Mouse (Mus musculus) kidney, adult 8-10 months (tissue): ENCODE data around the gene Epha4.
A peak's percentile ranks its signal among the peaks of the same experiment; 100 is the strongest.

Source experiments
- DNase-seq, 2 experiments: peaks; one replicate each; pipeline ENCODE4 v3.0.0; 2022

Epha4 gene

DNA sequence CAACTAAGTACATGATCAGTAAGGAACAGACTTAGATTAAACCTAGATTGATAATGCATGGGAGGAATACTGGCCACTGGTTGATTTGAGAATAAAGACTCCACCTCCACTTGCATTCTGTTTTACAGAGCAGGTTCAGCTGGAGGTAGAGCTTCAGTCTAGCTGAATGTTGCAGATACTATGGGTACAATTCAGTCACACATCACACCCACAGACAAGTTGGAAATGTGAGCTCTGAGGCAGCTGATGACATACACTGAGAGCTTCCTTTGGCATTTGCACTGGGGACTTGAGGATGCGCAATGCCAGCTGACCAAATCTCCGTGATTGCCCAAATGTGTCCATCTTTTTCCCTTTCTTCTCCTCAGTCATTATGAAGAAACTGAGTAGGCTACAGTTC is 125.8 kb downstream of the Epha4 start:
- DNase-seq: no peak

DNA sequence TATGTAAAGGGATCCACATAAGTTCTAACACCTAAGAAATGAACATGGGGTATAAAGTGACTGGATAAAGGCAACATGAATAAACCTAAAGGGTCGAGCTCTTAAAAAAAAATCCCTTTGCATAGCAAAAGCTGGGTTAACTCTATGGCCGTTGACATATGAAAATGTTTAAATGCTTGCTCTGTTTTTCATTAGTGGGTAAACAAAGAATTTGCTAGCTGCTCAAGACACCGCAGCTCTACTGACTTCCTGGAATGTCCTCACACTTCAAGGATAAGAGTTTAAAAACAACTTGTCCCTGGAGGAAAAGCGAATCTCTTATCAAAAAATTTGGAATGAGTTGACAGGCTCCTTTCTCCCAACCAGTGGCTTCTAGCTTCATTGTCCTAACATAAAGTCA is 126.3 kb downstream of the Epha4 start:
- no peak for DNase-seq

DNA sequence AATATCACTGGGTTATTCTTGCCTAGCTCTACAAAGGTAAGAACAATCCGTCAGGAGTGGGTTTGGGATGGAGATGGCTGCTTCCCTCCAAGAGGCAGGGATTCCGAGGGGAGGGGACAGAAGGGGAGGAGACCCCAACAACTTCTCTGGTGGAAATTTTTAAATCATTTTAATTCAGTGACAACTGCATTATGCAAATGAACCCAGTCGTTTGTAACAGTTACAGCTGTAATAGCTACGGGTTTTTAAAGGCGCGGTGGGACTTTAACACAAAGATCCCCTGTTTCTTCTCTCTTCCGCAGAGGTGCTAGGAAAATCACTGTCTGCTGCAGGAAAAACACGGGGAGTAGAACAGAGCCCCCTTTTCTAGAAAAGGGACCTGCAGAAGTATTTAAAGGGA is 129.3 kb downstream of the Epha4 start:
- no peak for DNase-seq

DNA sequence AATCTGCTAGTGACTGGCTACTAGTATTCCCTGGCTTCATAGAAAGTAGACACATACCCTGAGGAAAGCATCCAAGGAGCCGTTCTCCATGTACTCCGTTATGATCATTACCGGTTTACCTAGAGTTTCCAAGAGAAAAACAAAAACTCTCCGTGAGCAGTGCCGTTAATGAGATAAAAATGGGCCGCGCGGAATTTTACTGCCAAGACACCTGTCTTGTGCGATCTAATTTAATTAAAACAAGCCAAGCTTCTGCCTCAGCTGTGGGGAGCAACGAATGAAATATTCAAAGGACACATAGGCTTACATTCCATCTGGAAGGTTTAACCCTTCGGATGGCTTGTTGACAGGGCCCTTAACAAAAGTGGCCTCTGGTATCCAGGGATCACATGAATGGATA is 131.4 kb downstream of the Epha4 start:
- DNase-seq: no peak

DNA sequence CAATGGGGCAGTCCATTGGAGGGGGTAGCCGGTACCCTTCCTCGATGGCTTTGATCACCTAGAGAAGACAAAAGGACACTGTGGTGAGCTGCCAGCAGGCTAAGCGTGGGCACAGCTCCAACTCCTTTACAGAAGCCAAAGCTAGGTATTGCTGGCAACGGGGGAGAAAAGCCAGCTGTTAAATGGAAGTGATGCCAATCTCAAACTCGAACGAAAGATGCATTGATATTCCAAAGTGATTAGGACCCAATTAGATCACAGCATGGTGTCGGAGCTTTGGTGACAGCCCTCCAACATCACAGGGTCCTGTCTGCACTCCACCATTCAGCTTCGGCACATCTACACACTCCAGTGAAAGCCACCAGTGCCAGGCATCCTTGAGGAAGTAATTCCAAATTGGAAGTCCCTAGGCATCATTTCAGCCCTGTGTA is 137.3 kb downstream of the Epha4 start:
- DNase-seq: no peak

DNA sequence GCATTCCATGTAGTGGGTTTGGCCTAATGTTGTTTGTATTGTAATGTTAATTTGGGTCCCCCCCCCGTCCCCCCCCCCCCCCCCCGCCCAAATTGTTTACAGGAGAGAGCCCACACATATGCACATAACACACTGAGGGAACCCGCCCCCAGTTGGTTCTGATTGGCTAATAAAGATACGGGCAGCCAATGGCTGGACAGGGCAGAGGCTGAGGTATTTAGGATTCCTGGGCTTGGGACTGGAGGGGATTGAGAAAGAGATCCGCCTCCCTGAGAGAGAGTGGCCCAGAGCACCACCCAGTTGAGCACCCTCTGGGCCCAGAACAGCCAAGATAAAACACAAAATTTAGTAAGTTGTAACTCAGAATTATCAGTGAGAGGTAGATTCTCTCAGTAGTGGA is 140.8 kb downstream of the Epha4 start:
- DNase-seq: no peak

DNA sequence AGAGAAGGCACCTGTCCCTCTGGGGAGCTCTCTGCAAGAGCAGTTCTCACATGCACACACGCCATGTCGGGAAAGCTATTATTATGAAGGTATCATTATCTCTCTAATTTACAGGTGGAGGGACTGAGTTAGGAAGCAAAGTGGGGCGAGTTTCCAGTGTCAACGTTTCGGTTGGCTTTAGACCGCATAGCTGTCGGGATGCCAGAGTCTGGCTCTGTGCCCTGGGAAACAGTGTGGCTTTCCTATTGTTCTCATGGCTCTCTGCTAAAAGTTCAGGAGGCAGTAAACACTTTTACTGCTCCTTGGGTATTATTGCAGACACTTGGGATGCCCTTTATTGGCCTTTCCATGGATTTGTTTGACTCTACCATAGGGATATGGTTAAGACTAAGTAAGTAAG is 144.0 kb downstream of the Epha4 start:
- DNase-seq: peak; percentile 8 to 19

DNA sequence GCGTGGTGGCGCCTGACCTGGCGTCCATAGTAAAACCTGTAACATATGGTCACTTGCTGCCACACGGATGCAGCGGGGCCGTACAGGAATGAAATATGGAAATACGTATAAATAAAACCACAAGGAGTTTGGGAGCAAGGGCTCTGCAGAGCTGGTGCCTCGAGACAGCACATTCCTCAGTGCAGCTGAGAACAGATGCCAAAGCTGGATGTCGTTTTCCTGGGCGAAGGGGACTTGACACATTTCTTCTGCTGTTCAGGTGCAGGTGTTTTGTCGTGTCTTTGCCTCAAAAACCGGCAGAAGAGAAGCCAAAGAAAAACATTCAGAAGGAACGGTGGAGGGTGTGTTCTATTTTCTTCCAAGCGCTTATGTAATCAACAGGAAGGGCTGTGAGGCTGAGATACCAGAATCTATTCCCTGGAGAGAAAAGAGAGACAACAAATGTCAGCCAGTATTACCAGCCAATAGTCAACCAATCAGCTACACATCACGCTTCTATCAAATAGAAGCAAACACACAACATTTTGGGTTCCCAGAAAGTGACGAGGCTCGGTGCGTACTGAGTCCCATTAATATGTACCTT is 145.5 kb downstream of the Epha4 start:
- DNase-seq: peak in 1 of 2 experiments; percentile 17

DNA sequence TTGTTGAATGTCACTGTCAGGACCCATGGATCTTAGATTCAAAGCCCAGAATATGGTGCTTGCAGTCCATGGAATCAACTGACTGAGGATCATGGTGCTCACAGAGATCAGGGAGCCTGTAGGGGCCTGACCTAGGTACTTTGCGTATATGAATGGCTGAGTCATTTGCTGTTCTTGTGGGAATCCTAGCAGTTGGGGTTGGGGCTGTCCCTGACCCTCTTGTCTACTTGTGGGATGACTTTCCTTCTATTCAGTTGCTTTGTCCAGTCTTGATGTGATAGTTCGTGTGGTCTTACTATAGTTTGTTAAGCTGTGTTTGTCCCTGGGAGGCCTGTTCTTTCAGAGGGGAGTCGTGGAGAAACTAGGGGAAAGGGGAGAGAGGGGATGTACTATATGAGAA is 149.0 kb downstream of the Epha4 start:
- DNase-seq: no peak

DNA sequence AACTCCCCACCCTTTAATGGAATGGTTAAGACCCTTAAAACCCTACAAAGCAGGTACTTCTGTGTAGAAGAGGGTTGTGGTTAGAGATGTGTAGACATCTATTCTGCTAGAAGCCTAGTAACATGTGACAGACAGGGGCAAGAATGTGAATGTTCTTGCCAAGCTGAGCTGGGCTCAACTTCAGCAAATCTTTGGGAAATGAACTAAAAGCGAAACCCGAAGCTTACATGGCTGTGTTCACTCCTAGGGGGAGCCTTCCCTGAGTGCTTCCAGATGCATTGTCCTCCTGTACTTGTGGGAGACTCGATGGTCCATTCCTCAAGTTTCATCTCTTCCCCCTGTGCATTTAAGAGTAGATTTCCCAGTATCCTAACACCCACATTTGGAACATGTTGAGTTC is 150.3 kb downstream of the Epha4 start:
- no peak for DNase-seq

DNA sequence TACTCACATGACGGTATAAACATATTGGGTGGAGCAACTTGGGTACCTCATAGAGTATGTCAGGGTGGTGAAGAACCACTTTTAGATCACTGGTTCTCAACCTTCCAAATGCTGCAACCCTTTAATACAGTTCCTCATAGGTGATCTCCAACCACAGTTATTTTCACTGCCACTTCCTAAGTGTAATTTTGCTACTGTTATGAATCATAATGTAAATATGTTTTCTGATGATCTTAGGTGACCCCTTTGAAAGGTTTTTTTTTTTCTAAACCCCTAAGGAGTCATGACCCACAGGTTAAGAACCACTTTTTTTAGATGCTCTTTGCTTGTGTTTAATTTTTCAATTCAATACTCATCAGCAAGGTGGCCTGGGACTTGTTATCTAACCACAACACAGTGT is 151.0 kb downstream of the Epha4 start:
- DNase-seq: no peak

DNA sequence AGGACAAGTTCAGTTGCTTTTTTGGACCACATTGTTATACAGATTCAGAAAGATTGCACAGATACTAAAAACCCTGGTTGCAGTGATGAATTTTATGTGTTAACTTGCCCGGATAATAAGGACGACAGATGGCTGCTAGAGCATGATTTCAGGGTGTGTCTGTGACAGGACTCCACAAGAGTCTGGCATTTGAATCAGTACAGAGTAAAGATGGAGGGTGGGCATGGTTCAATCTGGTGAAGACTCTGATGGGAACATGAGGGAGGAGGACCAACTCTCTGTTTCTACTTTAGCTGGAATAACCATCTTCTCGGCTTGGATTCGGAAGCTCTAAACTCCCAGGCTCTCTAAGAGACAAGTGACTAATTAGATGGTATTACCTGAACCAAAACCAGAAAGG is 168.4 kb downstream of the Epha4 start:
- no peak for DNase-seq

DNA sequence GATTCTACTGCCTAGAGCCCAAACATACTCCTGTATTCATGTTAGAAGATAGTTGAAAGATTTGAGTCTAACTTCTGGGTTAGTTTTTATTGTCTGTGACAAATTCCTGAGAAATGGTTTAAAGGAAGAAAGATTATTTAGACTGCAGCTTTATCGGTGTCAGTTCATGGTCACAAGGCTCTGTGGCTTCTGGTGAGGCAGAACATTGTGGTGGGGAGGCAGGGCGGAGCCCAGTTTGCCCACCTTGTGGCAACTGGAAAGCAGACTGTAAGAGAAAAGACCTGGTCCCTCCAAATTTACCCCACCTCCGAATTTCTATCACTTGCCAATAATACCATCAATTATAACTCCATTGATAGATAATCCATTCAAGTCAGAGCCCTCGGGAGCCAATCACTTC is 171.1 kb downstream of the Epha4 start:
- no peak for DNase-seq

DNA sequence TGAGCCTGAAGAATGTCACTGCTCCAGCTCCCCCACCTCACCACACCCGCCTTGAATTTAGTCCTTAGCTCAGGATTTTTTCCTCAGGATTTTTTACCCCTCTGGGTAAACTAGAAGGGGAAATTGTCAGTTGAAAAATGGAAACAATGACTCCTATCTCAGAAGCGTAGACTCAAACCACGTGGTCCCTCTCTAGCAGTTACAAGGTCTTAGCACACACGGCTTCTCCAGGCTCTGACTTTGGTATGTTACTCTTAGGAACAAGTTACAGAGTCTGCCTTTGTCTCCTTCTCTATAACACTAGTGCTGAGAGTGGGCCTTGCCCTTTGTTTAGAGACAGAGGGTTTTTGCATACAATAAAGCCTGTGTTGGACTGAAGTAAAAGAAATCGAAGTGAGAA is 175.2 kb downstream of the Epha4 start:
- DNase-seq: no peak

DNA sequence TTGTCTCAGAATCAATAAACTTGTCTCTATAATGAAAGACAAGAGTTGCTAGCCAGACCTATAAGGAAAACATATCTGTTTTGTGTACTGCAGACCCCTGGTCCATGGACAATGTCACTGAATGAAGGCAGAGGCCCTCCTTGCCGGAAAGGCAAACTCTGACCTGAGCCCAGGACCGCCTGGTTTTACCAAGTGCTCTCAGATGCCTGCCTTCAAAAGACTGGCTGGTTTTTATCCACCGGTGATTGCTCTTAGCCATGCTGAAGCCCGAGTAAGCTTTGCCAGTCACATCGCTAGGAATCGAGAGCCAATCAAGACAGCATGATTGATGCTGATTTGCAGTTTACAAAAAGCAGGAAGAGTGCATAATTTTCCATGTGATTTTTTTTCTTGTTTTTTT is 176.5 kb downstream of the Epha4 start:
- no peak for DNase-seq

DNA sequence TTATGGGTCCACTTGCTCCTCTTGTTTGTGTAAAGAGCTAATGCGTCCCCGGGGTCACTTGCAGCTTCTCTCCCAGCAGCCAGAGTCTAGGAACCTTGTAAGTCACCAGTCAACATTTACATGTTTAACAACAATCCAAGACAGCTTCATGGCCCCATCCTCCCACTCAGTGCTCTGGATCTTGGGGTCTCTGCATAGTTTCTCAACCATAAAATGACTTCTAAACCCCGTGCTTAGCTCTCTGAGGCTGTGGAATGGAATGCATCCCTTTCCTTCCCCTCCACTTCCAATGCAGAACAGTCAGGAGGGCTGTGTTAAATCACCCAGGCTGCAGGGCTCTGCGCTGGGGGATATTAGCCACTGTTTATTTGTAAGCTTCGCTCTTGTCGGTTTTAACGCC is 178.0 kb downstream of the Epha4 start:
- no peak for DNase-seq

DNA sequence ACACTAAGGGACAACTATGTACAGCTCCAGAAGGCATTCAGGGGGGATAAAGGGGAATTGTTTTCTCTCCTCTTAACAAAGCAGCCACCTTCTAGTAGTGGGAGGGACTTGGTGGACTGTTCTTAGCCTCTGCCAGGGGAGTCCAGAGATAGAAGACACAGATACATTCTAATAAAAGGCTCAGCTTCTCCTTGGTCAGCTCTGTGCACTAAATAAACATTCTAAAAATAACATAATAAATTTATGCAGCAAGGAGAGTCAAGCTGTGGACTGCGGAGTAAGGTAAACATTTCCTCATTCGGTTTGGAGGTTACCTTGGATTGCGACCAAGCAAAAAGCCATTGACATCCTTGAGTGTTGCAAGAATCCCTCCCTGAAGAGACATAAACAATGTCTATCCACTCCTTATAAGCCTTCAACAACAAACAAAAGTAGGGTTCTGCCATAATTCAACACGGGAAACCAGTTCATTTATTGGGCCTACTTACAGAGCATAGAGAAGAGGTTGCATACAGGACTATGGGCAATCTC is 196.2 kb downstream of the Epha4 start:
- DNase-seq: no peak
